Mouse (Mus musculus): Measurements from ENCODE around the gene Atp5j2. TPM values are rescaled to one million over a fixed set of nuclear protein-coding genes. Genes with fewer than 3 reads are reported as not detected.

Gene Atp5j2
- polyA plus RNA-seq, 2 experiments, result 190 to 454 TPM

GRCm38 (mm10) chr5:145167306-145167661 is 24.6 kb downstream of the Atp5j2 start:
- Histone ChIP-seq H3K27ac (peak overlapping the region; percentile 18), H3K4me3 (ENCODE audit: insufficient read depth in 1 of 2, low read depth in 2 of 2, low read length in 2 of 2) (peak overlapping the region; percentile 74 to 98), H3K4me1 (replicated peaks; ENCODE audit: control insufficient read depth in 2 of 2, insufficient read depth in 2 of 2, low read length in 1 of 2) (peaks cover 11 to 13% of the 10 kb centered on the region in 2 experiments), H3K36me3 (replicated peaks; ENCODE audit: control insufficient read depth, insufficient read depth, low read depth) (peaks cover 27% of the 10 kb centered on the region), H3K4me2 (ENCODE audit: low read depth) (peak overlapping the region; percentile 80), H3K9me3 (ENCODE audit: control insufficient read depth, low read length) (no peaks in the 10 kb centered on the region), H3K27me3 (ENCODE audit: control insufficient read depth, insufficient read depth, low read length) (no peaks in the 10 kb centered on the region), H3K9ac (replicated peaks) (peak overlapping the region; percentile 82)
- WGBS (ENCODE audit: insufficient replicate concordance), result 0% methylated on average over 26 of the region's 28 CpGs
- DNase-seq (ENCODE audit: low read depth in 3 of 3, low spot score in 3 of 3), result no peak
- no peak for TF ChIP-seq EP300 (IDR thresholded peaks at IDR 0.05; ENCODE audit: low read depth)
- no peak for TF ChIP-seq CTCF (IDR thresholded peaks at IDR 0.05; ENCODE audit: low read depth)
- ATAC-seq (ENCODE audit: insufficient read depth), result peak; percentile 26; the same call in 1 of the 2 replicates

- no peak for TF ChIP-seq EP300 (IDR thresholded peaks at IDR 0.05; ENCODE audit: low read depth)
- no peak for TF ChIP-seq CTCF (IDR thresholded peaks at IDR 0.05; ENCODE audit: low read depth)
- peak; percentile 95 for ATAC-seq (ENCODE audit: insufficient read depth)
- WGBS (ENCODE audit: insufficient replicate concordance), result under 1% methylated on average over 51 of the region's 51 CpGs
Measured at GRCm38 (mm10) chr5:145166536-145167305, 25.1 kb downstream of the Atp5j2 start, which contains the start of the genes Ptcd1 and Cpsf4. Gene Ptcd1 (minus strand): TSS chr5:145167108. Gene Cpsf4 (plus strand): TSS chr5:145167213.

GRCm38 (mm10) chr5:145165184-145165583 is 26.7 kb downstream of the Atp5j2 start:
- H3K36me3 ChIP-seq (replicated peaks; ENCODE audit: control insufficient read depth, insufficient read depth, low read depth), result peaks cover 14% of the 10 kb centered on the region
- DNase-seq (ENCODE audit: low read depth in 3 of 3, low spot score in 3 of 3) (no peak), ATAC-seq (ENCODE audit: insufficient read depth) (no peak)
- TF ChIP-seq CTCF (IDR thresholded peaks at IDR 0.05; ENCODE audit: low read depth), result no peak
- no peak for TF ChIP-seq EP300 (IDR thresholded peaks at IDR 0.05; ENCODE audit: low read depth)
- H3K27me3 ChIP-seq (ENCODE audit: control insufficient read depth, insufficient read depth, low read length), result no peaks in the 10 kb centered on the region
- no peak overlapping the region for H3K4me3 ChIP-seq (ENCODE audit: insufficient read depth in 1 of 2, low read depth in 2 of 2, low read length in 2 of 2)
- H3K4me1 ChIP-seq (replicated peaks; ENCODE audit: control insufficient read depth in 2 of 2, insufficient read depth in 2 of 2, low read length in 1 of 2), result peaks cover 11 to 13% of the 10 kb centered on the region in 2 experiments
- H3K27ac ChIP-seq, result no peak overlapping the region
- H3K9me3 ChIP-seq (ENCODE audit: control insufficient read depth, low read length), result no peaks in the 10 kb centered on the region
- no peak overlapping the region for H3K9ac ChIP-seq (replicated peaks)
- 85% methylated on average over 15 of the region's 15 CpGs for WGBS (ENCODE audit: insufficient replicate concordance)
- no peak overlapping the region for H3K4me2 ChIP-seq (ENCODE audit: low read depth)

More at GRCm38 (mm10) chr5:145166536-145167305, 25.1 kb downstream of the Atp5j2 start, which contains the start of the genes Ptcd1 and Cpsf4:
- H3K4me3 ChIP-seq (ENCODE audit: insufficient read depth in 1 of 2, low read depth in 2 of 2, low read length in 2 of 2), result peak within 1 kb of the TSS; percentile 74 to 98
- H3K9ac ChIP-seq (replicated peaks), result peak within 1 kb of the TSS; percentile 82
- peak within 1 kb of the TSS; percentile 40 for H3K27ac ChIP-seq
- peaks cover 11 to 13% of the 10 kb centered on the region in 2 experiments for H3K4me1 ChIP-seq (replicated peaks; ENCODE audit: control insufficient read depth in 2 of 2, insufficient read depth in 2 of 2, low read length in 1 of 2)
- H3K9me3 ChIP-seq (ENCODE audit: control insufficient read depth, low read length), result no peaks in the 10 kb centered on the region
- H3K27me3 ChIP-seq (ENCODE audit: control insufficient read depth, insufficient read depth, low read length), result no peaks in the 10 kb centered on the region
- peak within 1 kb of the TSS; percentile 80 for H3K4me2 ChIP-seq (ENCODE audit: low read depth)
- peak; percentile 98 to 99 (median 99) for DNase-seq (ENCODE audit: low read depth in 3 of 3, low spot score in 3 of 3)
- H3K36me3 ChIP-seq (replicated peaks; ENCODE audit: control insufficient read depth, insufficient read depth, low read depth), result peaks cover 23% of the 10 kb centered on the region

- Histone ChIP-seq H3K36me3 (replicated peaks; ENCODE audit: control insufficient read depth, insufficient read depth, low read depth) (peaks cover 14% of the 10 kb centered on the region), H3K27ac (no peak overlapping the region), H3K9ac (replicated peaks) (no peak overlapping the region), H3K4me3 (ENCODE audit: insufficient read depth in 1 of 2, low read depth in 2 of 2, low read length in 2 of 2) (no peak overlapping the region), H3K4me1 (replicated peaks; ENCODE audit: control insufficient read depth in 2 of 2, insufficient read depth in 2 of 2, low read length in 1 of 2) (peaks cover 11 to 13% of the 10 kb centered on the region in 2 experiments), H3K9me3 (ENCODE audit: control insufficient read depth, low read length) (no peaks in the 10 kb centered on the region), H3K4me2 (ENCODE audit: low read depth) (no peak overlapping the region), H3K27me3 (ENCODE audit: control insufficient read depth, insufficient read depth, low read length) (no peaks in the 10 kb centered on the region)
- 72% methylated on average over 3 of the region's 3 CpGs for WGBS (ENCODE audit: insufficient replicate concordance)
- TF ChIP-seq EP300 (IDR thresholded peaks at IDR 0.05; ENCODE audit: low read depth) (no peak), CTCF (IDR thresholded peaks at IDR 0.05; ENCODE audit: low read depth) (no peak)
- ATAC-seq (ENCODE audit: insufficient read depth) (no peak), DNase-seq (ENCODE audit: low read depth in 3 of 3, low spot score in 3 of 3) (no peak)
Measured at GRCm38 (mm10) chr5:145164710-145165109, 27.2 kb downstream of the Atp5j2 start.

- ATAC-seq (ENCODE audit: insufficient read depth), result no peak
- 85% methylated on average over 14 of the region's 14 CpGs for WGBS (ENCODE audit: insufficient replicate concordance)
- Histone ChIP-seq H3K9ac (replicated peaks) (no peak overlapping the region), H3K4me3 (ENCODE audit: insufficient read depth in 1 of 2, low read depth in 2 of 2, low read length in 2 of 2) (no peak overlapping the region), H3K27me3 (ENCODE audit: control insufficient read depth, insufficient read depth, low read length) (no peaks in the 10 kb centered on the region), H3K4me2 (ENCODE audit: low read depth) (no peak overlapping the region), H3K9me3 (ENCODE audit: control insufficient read depth, low read length) (no peaks in the 10 kb centered on the region), H3K27ac (no peak overlapping the region), H3K36me3 (replicated peaks; ENCODE audit: control insufficient read depth, insufficient read depth, low read depth) (peaks cover 23% of the 10 kb centered on the region), H3K4me1 (replicated peaks; ENCODE audit: control insufficient read depth in 2 of 2, insufficient read depth in 2 of 2, low read length in 1 of 2) (peaks cover 5 to 6% of the 10 kb centered on the region in 2 experiments; a peak in 2 of 4 replicates)
- no peak for TF ChIP-seq EP300 (IDR thresholded peaks at IDR 0.05; ENCODE audit: low read depth)
- TF ChIP-seq CTCF (IDR thresholded peaks at IDR 0.05; ENCODE audit: low read depth), result no peak
- DNase-seq (ENCODE audit: low read depth in 3 of 3, low spot score in 3 of 3), result no peak
Measured at GRCm38 (mm10) chr5:145161361-145161760, 30.5 kb downstream of the Atp5j2 start.

Measured in liver, embryonic 14.5 days (tissue).